Mouse (Mus musculus): ENCODE data around the gene Ttc7b. TPM values are rescaled to one million over a fixed set of nuclear protein-coding genes. Genes with fewer than 3 reads are reported as not detected.
A peak's percentile ranks its signal among the peaks of the same experiment; 100 is the strongest.

Ttc7b gene
- polyA plus RNA-seq, 1 experiment, result 44.5 TPM

DNA sequence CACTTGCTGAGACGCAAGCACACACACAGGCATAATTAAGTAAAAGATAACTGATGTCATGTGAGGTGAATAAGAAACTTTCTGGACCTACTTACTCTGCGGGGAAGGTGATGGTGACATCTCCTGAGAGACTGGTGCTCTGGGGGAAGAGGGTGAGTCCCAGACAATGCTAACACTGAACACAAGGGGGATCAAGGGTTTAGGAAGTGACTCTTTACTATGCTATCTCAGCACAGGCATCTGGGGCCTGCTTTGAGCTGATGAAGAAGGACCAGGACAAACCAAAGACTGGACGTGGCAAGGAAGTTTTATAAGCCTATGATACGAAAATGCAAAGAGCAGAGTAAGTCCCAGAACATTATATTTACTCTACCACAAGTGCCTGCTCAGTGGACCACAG lies 92.4 kb downstream of the Ttc7b start:
- no peak for DNase-seq (ENCODE audit: low read depth)
- TF ChIP-seq CTCF (IDR thresholded peaks at IDR 0.05; ENCODE audit: borderline replicate concordance, extremely low read depth, insufficient read depth, insufficient read length) (no peak), POLR2A (IDR thresholded peaks at IDR 0.05; ENCODE audit: borderline replicate concordance, extremely low read depth, insufficient read depth, insufficient read length, poor library complexity, severe bottlenecking) (no peak)

- TF ChIP-seq CTCF (IDR thresholded peaks at IDR 0.05; ENCODE audit: borderline replicate concordance, extremely low read depth, insufficient read depth, insufficient read length), result no peak
- TF ChIP-seq POLR2A (IDR thresholded peaks at IDR 0.05; ENCODE audit: borderline replicate concordance, extremely low read depth, insufficient read depth, insufficient read length, poor library complexity, severe bottlenecking), result no peak
- DNase-seq (ENCODE audit: low read depth), result no peak
Measured at GRCm38 (mm10) chr12:100426212-100426611, 94.4 kb downstream of the Ttc7b start.

DNA sequence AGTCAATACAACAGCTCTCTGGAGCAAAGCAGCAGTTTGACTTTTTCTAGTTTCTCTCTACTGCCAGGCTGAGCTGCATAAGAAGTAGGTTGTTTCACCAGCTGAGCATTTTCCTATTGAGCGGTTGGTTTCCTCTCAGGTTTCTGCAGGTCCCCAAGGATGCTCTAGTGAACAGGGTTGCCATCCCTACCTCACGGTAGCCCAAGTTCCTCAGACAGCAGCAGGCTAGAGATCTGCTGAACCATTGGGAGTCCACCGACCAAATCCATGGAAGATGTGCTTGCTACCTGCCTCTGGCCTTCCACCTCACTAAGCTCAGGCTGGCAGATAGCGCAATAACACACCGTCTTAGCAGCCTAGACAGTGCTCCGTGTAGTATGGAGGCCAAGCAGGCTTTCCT lies 95.6 kb downstream of the Ttc7b start:
- DNase-seq (ENCODE audit: low read depth), result no peak
- TF ChIP-seq CTCF (IDR thresholded peaks at IDR 0.05; ENCODE audit: borderline replicate concordance, extremely low read depth, insufficient read depth, insufficient read length), result no peak
- no peak for TF ChIP-seq POLR2A (IDR thresholded peaks at IDR 0.05; ENCODE audit: borderline replicate concordance, extremely low read depth, insufficient read depth, insufficient read length, poor library complexity, severe bottlenecking)

- peak; percentile 39 for DNase-seq (ENCODE audit: low read depth)
- no peak for TF ChIP-seq CTCF (IDR thresholded peaks at IDR 0.05; ENCODE audit: borderline replicate concordance, extremely low read depth, insufficient read depth, insufficient read length)
- TF ChIP-seq POLR2A (IDR thresholded peaks at IDR 0.05; ENCODE audit: borderline replicate concordance, extremely low read depth, insufficient read depth, insufficient read length, poor library complexity, severe bottlenecking), result no peak
Measured at GRCm38 (mm10) chr12:100422286-100422820, 98.3 kb downstream of the Ttc7b start.

DNA sequence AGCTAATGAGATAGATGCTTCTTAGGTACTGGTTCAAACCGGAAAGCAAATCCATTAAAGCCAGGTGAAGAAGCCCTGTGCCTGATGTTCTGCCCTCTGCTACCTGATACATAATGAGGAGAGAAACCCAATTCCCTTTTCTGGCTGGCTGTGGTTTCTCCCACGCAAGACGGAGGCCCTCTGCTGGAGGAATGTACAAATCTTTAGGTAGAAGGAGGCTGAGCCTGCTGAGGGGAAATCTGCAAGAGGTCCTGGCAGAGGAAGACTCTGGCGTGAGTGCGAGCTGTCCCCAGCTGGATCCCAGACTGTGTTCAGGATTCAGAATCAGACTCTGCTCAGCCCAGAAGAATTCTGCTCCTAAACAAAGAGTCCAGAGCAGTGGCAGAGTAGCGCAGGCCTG lies 99.1 kb downstream of the Ttc7b start:
- TF ChIP-seq CTCF (IDR thresholded peaks at IDR 0.05; ENCODE audit: borderline replicate concordance, extremely low read depth, insufficient read depth, insufficient read length), result peak; percentile 71; the same call in 1 of the 2 replicates
- no peak for TF ChIP-seq POLR2A (IDR thresholded peaks at IDR 0.05; ENCODE audit: borderline replicate concordance, extremely low read depth, insufficient read depth, insufficient read length, poor library complexity, severe bottlenecking)

GRCm38 (mm10) chr12:100420903-100421302 lies 99.7 kb downstream of the Ttc7b start:
- no peak for TF ChIP-seq CTCF (IDR thresholded peaks at IDR 0.05; ENCODE audit: borderline replicate concordance, extremely low read depth, insufficient read depth, insufficient read length)
- no peak for TF ChIP-seq POLR2A (IDR thresholded peaks at IDR 0.05; ENCODE audit: borderline replicate concordance, extremely low read depth, insufficient read depth, insufficient read length, poor library complexity, severe bottlenecking)
- no peak for DNase-seq (ENCODE audit: low read depth)

More for the DNA sequence above, 99.1 kb downstream of the Ttc7b start:
- peak; percentile 87 for DNase-seq (ENCODE audit: low read depth)

GRCm38 (mm10) chr12:100419946-100420874 lies 100.4 kb downstream of the Ttc7b start:
- no peak for DNase-seq (ENCODE audit: low read depth)
- TF ChIP-seq POLR2A (IDR thresholded peaks at IDR 0.05; ENCODE audit: borderline replicate concordance, extremely low read depth, insufficient read depth, insufficient read length, poor library complexity, severe bottlenecking), result no peak
- TF ChIP-seq CTCF (IDR thresholded peaks at IDR 0.05; ENCODE audit: borderline replicate concordance, extremely low read depth, insufficient read depth, insufficient read length), result no peak

- no peak for DNase-seq (ENCODE audit: low read depth)
- no peak for TF ChIP-seq CTCF (IDR thresholded peaks at IDR 0.05; ENCODE audit: borderline replicate concordance, extremely low read depth, insufficient read depth, insufficient read length)
- TF ChIP-seq POLR2A (IDR thresholded peaks at IDR 0.05; ENCODE audit: borderline replicate concordance, extremely low read depth, insufficient read depth, insufficient read length, poor library complexity, severe bottlenecking), result no peak
Measured at GRCm38 (mm10) chr12:100415802-100416201, 104.8 kb downstream of the Ttc7b start.

DNA sequence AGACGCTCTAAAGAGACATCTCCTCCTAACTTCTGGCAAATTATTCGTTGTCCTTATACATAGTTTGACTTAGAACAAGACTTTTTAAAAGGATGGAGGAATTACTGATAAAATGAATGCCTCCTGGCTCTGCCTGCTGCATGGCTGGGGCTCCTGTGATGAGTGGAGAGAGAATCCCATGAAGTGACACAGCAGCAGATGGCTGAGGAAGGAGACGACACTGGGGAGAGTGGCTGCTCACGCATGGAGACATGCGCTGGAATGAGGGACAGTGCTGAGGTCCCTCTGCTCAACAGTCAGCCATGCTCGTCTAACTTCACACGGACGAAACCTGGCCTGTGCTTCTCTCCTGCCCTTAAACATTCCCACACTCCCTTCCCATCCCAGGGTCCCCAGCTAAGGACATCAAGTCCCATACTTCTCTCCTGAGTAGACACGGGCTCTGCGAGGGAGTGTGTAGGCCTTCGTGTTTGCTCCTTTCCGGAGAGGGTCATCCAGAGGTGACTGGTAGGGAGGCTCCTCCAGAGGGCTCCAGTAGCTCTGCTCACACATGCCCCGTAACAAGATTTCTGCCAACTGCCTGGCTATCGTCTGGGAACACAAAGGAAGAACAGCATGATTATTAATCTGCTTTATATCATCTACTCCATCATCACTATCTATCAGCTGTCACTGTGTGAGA lies 105.8 kb downstream of the Ttc7b start:
- TF ChIP-seq CTCF (IDR thresholded peaks at IDR 0.05; ENCODE audit: borderline replicate concordance, extremely low read depth, insufficient read depth, insufficient read length), result no peak
- TF ChIP-seq POLR2A (IDR thresholded peaks at IDR 0.05; ENCODE audit: borderline replicate concordance, extremely low read depth, insufficient read depth, insufficient read length, poor library complexity, severe bottlenecking), result no peak
- DNase-seq (ENCODE audit: low read depth), result no peak

DNA sequence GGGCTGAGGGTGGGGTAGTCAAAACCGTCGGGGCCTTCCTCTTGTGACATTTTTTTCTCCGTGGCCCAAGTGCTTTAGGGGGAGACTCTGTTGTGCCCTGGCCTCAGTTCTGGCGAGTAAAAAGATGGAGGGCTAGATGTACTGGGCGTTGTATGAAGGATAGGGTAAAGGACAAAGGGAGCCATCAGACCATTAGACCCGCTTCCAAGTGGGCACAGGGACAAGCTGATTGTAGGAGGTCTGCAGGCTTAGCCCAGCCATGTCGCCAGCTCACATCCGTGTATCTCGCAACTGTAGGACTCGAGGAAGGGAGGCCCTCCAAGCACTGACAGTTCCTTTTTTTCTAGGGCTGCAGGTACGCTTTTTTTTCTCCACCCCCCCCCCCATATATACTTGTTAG lies 111.9 kb downstream of the Ttc7b start:
- TF ChIP-seq CTCF (IDR thresholded peaks at IDR 0.05; ENCODE audit: borderline replicate concordance, extremely low read depth, insufficient read depth, insufficient read length), result no peak
- no peak for TF ChIP-seq POLR2A (IDR thresholded peaks at IDR 0.05; ENCODE audit: borderline replicate concordance, extremely low read depth, insufficient read depth, insufficient read length, poor library complexity, severe bottlenecking)
- DNase-seq (ENCODE audit: low read depth), result peak; percentile 49

- TF ChIP-seq CTCF (IDR thresholded peaks at IDR 0.05; ENCODE audit: borderline replicate concordance, extremely low read depth, insufficient read depth, insufficient read length) (no peak), POLR2A (IDR thresholded peaks at IDR 0.05; ENCODE audit: borderline replicate concordance, extremely low read depth, insufficient read depth, insufficient read length, poor library complexity, severe bottlenecking) (no peak)
- DNase-seq (ENCODE audit: low read depth), result peak; percentile 76
Measured at GRCm38 (mm10) chr12:100408143-100408542, 112.5 kb downstream of the Ttc7b start.

All from brain, embryonic 14.5 days (tissue).